Mouse (Mus musculus): ENCODE measurements around the gene Prcp.

- TF ChIP-seq POLR2A (IDR thresholded peaks at IDR 0.05; ENCODE audit: borderline replicate concordance, insufficient read depth, low read length) (no peak), CTCF (IDR thresholded peaks at IDR 0.05; ENCODE audit: borderline replicate concordance, insufficient read depth, low read depth, low read length) (no peak)
These were observed 106.5 kb downstream of the Prcp start for GRCm38 (mm10) chr7:92980741-92981140.
